Mouse (Mus musculus) liver, postnatal 0 days (tissue): ENCODE data around the gene Utp14b.

Experiments used
- CTCF ChIP-seq: sonication (generic); IDR thresholded peaks from 2 replicates; pipeline ENCODE4 v1.5.1; 2016; ENCODE audit warnings: antibody characterized with exemption, low read depth
- EP300 ChIP-seq: IDR thresholded peaks from 2 replicates; pipeline ENCODE4 v1.6.1; 2016; ENCODE audit warnings: antibody characterized with exemption, low read depth, mild to moderate bottlenecking

DNA sequence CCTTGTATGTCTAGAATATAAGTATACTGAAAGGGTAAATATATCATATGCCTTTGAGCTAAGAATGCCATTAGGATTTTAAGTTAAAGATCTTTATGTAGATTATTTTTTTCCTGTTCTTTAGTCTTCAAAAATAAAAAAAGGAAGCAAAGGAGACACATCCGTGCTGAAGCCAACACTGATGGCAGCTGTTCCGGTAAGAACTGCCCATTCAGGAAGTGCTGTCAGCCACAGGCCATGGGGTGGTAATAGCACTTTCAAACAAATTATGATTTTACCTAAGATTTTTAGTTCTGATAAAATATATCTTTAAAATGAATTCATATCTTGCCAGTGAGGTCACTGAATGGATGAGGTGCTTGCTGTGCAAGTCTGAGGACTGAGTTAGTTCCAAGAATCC is 38.5 kb downstream of the Utp14b start:
- TF ChIP-seq CTCF = no peak
- no peak for TF ChIP-seq EP300
